Mouse (Mus musculus) lung, postnatal 0 days (tissue): ENCODE measurements around the gene Smco4.

Experiments used
- CTCF ChIP-seq: IDR thresholded peaks from 2 replicates; pipeline ENCODE4 v1.5.1; 2016; ENCODE audit warnings: antibody characterized with exemption, mild to moderate bottlenecking
- EP300 ChIP-seq: IDR thresholded peaks from 2 replicates; pipeline ENCODE4 v1.6.1; 2016; ENCODE audit warnings: antibody characterized with exemption, mild to moderate bottlenecking, control low read depth

GRCm38 (mm10) chr9:15503827-15504226 lies 10.6 kb downstream of the Smco4 start:
- TF ChIP-seq CTCF (no peak), EP300 (no peak)
